Mouse (Mus musculus): ENCODE data around the gene Calr. TPM values are rescaled to one million over a fixed set of nuclear protein-coding genes. Genes with fewer than 3 reads are reported as not detected.

Calr gene
- total RNA-seq, 1 experiment, result 1,121 TPM

DNA sequence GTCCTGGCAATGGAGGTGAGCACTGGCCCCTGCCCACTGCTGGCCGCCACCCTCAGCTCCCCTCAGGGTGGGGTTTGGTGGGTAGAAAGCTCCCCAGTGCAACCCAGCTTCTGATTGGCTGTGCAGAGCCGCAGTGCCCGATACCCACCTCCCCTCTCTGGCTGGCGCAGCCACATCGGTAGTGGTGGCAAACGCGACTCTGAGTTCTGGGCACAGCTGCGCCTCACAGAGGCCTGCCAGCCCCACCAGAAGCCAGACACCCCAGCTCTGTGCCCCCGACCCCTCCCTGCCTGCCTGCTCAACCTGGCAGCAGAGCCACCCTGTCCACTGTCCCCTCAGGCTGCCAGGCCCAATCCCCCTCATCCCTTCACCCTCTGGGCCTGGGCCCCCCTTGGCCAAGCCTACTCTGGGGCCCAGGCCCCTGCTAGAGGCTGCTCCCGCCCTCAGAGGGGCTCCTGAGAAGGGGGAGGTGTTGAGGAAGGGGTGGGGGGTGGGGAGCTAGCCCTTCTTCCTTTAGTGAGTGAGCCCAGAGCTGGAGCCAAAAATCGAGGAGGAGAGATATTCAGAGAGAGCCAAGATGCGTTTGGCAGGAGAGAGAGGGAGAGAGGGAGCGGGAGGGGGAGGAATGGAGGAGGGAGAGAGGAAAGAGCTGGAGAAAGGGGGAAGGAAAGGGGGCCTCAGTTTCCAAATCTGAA, 52.8 kb downstream of the Calr start:
- Histone ChIP-seq H3K27ac (ENCODE audit: insufficient read depth, low read depth, low read length, poor library complexity, severe bottlenecking) (no peak overlapping the region), H3K9me3 (ENCODE audit: control insufficient read depth, insufficient read depth, low read depth, low read length) (no peaks in the 10 kb centered on the region), H3K9ac (ENCODE audit: insufficient read depth, low read depth, low read length, poor library complexity, severe bottlenecking) (no peak overlapping the region), H3K4me3 (ENCODE audit: insufficient read depth in 1 of 2, low read depth in 1 of 2, low read length in 2 of 2, poor library complexity in 1 of 2, severe bottlenecking in 1 of 2) (no peak overlapping the region), H3K4me1 (ENCODE audit: control insufficient read depth in 2 of 2, insufficient read depth in 2 of 2, low read length in 2 of 2, poor library complexity in 1 of 2) (no peaks in the 10 kb centered on the region), H3K36me3 (ENCODE audit: control insufficient read depth, insufficient read depth, low read length, poor library complexity, severe bottlenecking) (no peaks in the 10 kb centered on the region)
- in situ Hi-C loops (cut with MboI; ENCODE audit: low sequenced_read_pairs in 2 of 2, unreplicated experiment in 2 of 2), result no loop called here
- no peak for DNase-seq (ENCODE audit: low read depth, low spot score)
- TF ChIP-seq ZC3H11A (IDR thresholded peaks at IDR 0.05; ENCODE audit: borderline replicate concordance, low read depth, low read length) (no peak), ZNF384 (IDR thresholded peaks at IDR 0.05; ENCODE audit: low read depth, low read length) (no peak), CHD2 (IDR thresholded peaks at IDR 0.05; ENCODE audit: low read depth, low read length) (no peak), HCFC1 (IDR thresholded peaks at IDR 0.05; ENCODE audit: borderline replicate concordance, insufficient read depth, low read length) (no peak), MAFK (IDR thresholded peaks at IDR 0.05; ENCODE audit: insufficient read depth, low read depth, low read length) (no peak)

DNA sequence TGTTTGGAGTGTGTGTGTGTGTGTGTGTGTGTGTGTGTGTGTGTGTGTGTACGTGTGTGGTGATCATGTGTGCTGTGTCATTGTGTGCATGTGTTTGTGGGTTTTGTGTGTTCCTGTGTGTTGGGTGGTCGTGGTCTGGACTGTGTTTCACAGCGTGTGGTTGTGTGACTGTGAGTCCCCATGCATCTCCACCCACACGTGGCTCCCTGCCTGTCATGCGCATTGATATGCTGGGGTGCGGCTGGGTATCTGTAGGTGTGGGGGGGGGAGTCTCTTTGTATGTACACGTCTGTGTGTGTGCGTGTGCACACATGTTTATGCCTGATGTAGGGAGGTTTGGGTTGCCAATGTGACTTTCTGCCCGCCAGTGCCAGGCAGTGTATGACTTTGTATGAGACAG, 53.6 kb downstream of the Calr start:
- in situ Hi-C loops (cut with MboI; ENCODE audit: low sequenced_read_pairs in 2 of 2, unreplicated experiment in 2 of 2), result no loop called here
- Histone ChIP-seq H3K4me3 (ENCODE audit: insufficient read depth in 1 of 2, low read depth in 1 of 2, low read length in 2 of 2, poor library complexity in 1 of 2, severe bottlenecking in 1 of 2) (no peak overlapping the region), H3K36me3 (ENCODE audit: control insufficient read depth, insufficient read depth, low read length, poor library complexity, severe bottlenecking) (no peaks in the 10 kb centered on the region), H3K4me1 (ENCODE audit: control insufficient read depth in 2 of 2, insufficient read depth in 2 of 2, low read length in 2 of 2, poor library complexity in 1 of 2) (no peaks in the 10 kb centered on the region), H3K9ac (ENCODE audit: insufficient read depth, low read depth, low read length, poor library complexity, severe bottlenecking) (no peak overlapping the region), H3K27ac (ENCODE audit: insufficient read depth, low read depth, low read length, poor library complexity, severe bottlenecking) (no peak overlapping the region), H3K9me3 (ENCODE audit: control insufficient read depth, insufficient read depth, low read depth, low read length) (no peaks in the 10 kb centered on the region)
- DNase-seq (ENCODE audit: low read depth, low spot score), result no peak
- TF ChIP-seq HCFC1 (IDR thresholded peaks at IDR 0.05; ENCODE audit: borderline replicate concordance, insufficient read depth, low read length) (no peak), MAFK (IDR thresholded peaks at IDR 0.05; ENCODE audit: insufficient read depth, low read depth, low read length) (no peak), ZC3H11A (IDR thresholded peaks at IDR 0.05; ENCODE audit: borderline replicate concordance, low read depth, low read length) (no peak), CHD2 (IDR thresholded peaks at IDR 0.05; ENCODE audit: low read depth, low read length) (no peak), ZNF384 (IDR thresholded peaks at IDR 0.05; ENCODE audit: low read depth, low read length) (no peak)

DNA sequence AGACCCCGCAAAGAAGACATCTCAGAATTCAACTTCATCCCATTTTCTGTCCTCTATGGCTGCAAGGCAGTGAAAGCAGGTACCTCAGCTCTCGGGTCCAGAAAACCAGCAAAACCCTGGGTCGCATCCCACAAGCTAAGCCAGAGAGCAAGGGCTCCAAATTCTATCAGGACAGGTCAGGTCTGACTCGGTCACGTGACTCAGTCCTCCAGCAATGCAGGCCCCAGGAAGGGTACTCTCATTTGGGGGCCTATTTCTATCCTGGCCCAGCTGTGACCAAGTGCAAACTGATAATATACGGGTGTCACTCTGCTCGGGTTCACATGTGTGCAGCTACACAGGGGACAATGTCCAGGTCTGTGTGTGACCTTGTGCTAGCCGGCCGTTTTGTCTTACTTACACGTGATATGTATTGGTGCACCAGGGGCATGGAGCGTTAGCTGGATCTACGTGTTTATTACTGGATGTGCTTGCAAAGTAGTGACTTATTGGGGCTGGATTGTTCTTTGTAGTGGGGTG, 54.2 kb downstream of the Calr start:
- Histone ChIP-seq H3K4me1 (ENCODE audit: control insufficient read depth in 2 of 2, insufficient read depth in 2 of 2, low read length in 2 of 2, poor library complexity in 1 of 2) (no peaks in the 10 kb centered on the region), H3K9me3 (ENCODE audit: control insufficient read depth, insufficient read depth, low read depth, low read length) (no peaks in the 10 kb centered on the region), H3K4me3 (ENCODE audit: insufficient read depth in 1 of 2, low read depth in 1 of 2, low read length in 2 of 2, poor library complexity in 1 of 2, severe bottlenecking in 1 of 2) (no peak overlapping the region), H3K27ac (ENCODE audit: insufficient read depth, low read depth, low read length, poor library complexity, severe bottlenecking) (no peak overlapping the region), H3K9ac (ENCODE audit: insufficient read depth, low read depth, low read length, poor library complexity, severe bottlenecking) (no peak overlapping the region), H3K36me3 (ENCODE audit: control insufficient read depth, insufficient read depth, low read length, poor library complexity, severe bottlenecking) (no peaks in the 10 kb centered on the region)
- DNase-seq (ENCODE audit: low read depth, low spot score), result no peak
- in situ Hi-C loops (cut with MboI; ENCODE audit: low sequenced_read_pairs in 2 of 2, unreplicated experiment in 2 of 2), result no loop called here
- TF ChIP-seq ZNF384 (IDR thresholded peaks at IDR 0.05; ENCODE audit: low read depth, low read length) (no peak), ZC3H11A (IDR thresholded peaks at IDR 0.05; ENCODE audit: borderline replicate concordance, low read depth, low read length) (no peak), MAFK (IDR thresholded peaks at IDR 0.05; ENCODE audit: insufficient read depth, low read depth, low read length) (no peak), HCFC1 (IDR thresholded peaks at IDR 0.05; ENCODE audit: borderline replicate concordance, insufficient read depth, low read length) (no peak), CHD2 (IDR thresholded peaks at IDR 0.05; ENCODE audit: low read depth, low read length) (no peak)

Other genes starting within 250 kb of the Calr start
- 49.3 and 49.7 TPM in 2 replicates for gene Ier2, start 184.1 kb downstream of the Calr start, total RNA-seq (2012; rRNA removed)
- 260 and 334 TPM in 2 replicates for gene Trmt1, start 160.6 kb downstream of the Calr start, total RNA-seq (2012; rRNA removed)
- 75.4 and 85.5 TPM in 2 replicates for gene Nacc1, start 159.1 kb downstream of the Calr start, total RNA-seq (2012; rRNA removed)
- 0.49 and 0.74 TPM in 2 replicates for gene Lyl1, start 145.5 kb downstream of the Calr start, total RNA-seq (2012; rRNA removed)
- 1.5 and 2.1 TPM in 2 replicates for gene G430095P16Rik, start 123.9 kb downstream of the Calr start, total RNA-seq (2012; rRNA removed)
- 0.58 and 0.89 TPM in 2 replicates for gene Nfix, start 46.6 kb downstream of the Calr start, total RNA-seq (2012; rRNA removed)
- 1.0 and 1.4 TPM in 2 replicates for gene Dand5, start 24.1 kb downstream of the Calr start, total RNA-seq (2012; rRNA removed)
- gene Gadd45gip1, start 15.4 kb downstream of the Calr start, total RNA-seq (2012; rRNA removed), result 24.7 and 30.8 TPM in 2 replicates
- 76.7 and 76.8 TPM in 2 replicates for gene Rad23a, start 6.3 kb downstream of the Calr start, total RNA-seq (2012; rRNA removed)
- gene Farsa, start 10.1 kb upstream of the Calr start, total RNA-seq (2012; rRNA removed), result 123 and 137 TPM in 2 replicates
- gene Syce2, start 25.2 kb upstream of the Calr start, total RNA-seq (2012; rRNA removed), result 34.7 and 42.3 TPM in 2 replicates
- 36.3 and 57.2 TPM in 2 replicates for gene Gcdh, start 47.0 kb upstream of the Calr start, total RNA-seq (2012; rRNA removed)
- gene Klf1, start 55.0 kb upstream of the Calr start, total RNA-seq (2012; rRNA removed), result 0.31 and 0.53 TPM in 2 replicates
- gene Dnase2a, start 61.6 kb upstream of the Calr start, total RNA-seq (2012; rRNA removed), result 23.7 and 29.5 TPM in 2 replicates
- 1.4 and 2.5 TPM in 2 replicates for gene Mast1, start 90.4 kb upstream of the Calr start, total RNA-seq (2012; rRNA removed)
- 0.13 TPM in 1 of 2 replicates, not detected in the other for gene Rtbdn, start 100.1 kb upstream of the Calr start, total RNA-seq (2012; rRNA removed)
- not detected in 2 replicates for gene Gm49661, start 122.5 kb upstream of the Calr start, total RNA-seq (2012; rRNA removed)
- gene Prdx2, start 122.7 kb upstream of the Calr start, total RNA-seq (2012; rRNA removed), result 259 and 328 TPM in 2 replicates
- 160 and 174 TPM in 2 replicates for gene Rnaseh2a, start 122.8 kb upstream of the Calr start, total RNA-seq (2012; rRNA removed)
- 53.8 and 57.6 TPM in 2 replicates for gene Junb, start 131.8 kb upstream of the Calr start, total RNA-seq (2012; rRNA removed)
- gene Hook2, start 143.7 kb upstream of the Calr start, total RNA-seq (2012; rRNA removed), result 28.6 and 52.9 TPM in 2 replicates
- 0.22 and 0.48 TPM in 2 replicates for gene Best2, start 167.6 kb upstream of the Calr start, total RNA-seq (2012; rRNA removed)
- gene Asna1, start 178.3 kb upstream of the Calr start, total RNA-seq (2012; rRNA removed), result 237 and 266 TPM in 2 replicates
- gene Trir, start 179.9 kb upstream of the Calr start, total RNA-seq (2012; rRNA removed), result 161 and 181 TPM in 2 replicates
- gene Tnpo2, start 190.0 kb upstream of the Calr start, total RNA-seq (2012; rRNA removed), result 88.4 and 101 TPM in 2 replicates
- gene Fbxw9, start 213.1 kb upstream of the Calr start, total RNA-seq (2012; rRNA removed), result 49.3 and 86.0 TPM in 2 replicates
- not detected in 2 replicates for gene Gm5741, start 221.0 kb upstream of the Calr start, total RNA-seq (2012; rRNA removed)
- 54.1 and 63.1 TPM in 2 replicates for gene Dhps, start 224.8 kb upstream of the Calr start, total RNA-seq (2012; rRNA removed)
- gene Wdr83os, start 233.8 kb upstream of the Calr start, total RNA-seq (2012; rRNA removed), result 24.9 and 27.6 TPM in 2 replicates
- 26.4 and 32.6 TPM in 2 replicates for gene Wdr83, start 234.4 kb upstream of the Calr start, total RNA-seq (2012; rRNA removed)
- gene Man2b1, start 236.3 kb upstream of the Calr start, total RNA-seq (2012; rRNA removed), result 40.2 and 78.2 TPM in 2 replicates

Measured in ES-E14 (cell line).